13 mouse cellular contexts compared by ENCODE assay signal in the genomic region with DNA sequence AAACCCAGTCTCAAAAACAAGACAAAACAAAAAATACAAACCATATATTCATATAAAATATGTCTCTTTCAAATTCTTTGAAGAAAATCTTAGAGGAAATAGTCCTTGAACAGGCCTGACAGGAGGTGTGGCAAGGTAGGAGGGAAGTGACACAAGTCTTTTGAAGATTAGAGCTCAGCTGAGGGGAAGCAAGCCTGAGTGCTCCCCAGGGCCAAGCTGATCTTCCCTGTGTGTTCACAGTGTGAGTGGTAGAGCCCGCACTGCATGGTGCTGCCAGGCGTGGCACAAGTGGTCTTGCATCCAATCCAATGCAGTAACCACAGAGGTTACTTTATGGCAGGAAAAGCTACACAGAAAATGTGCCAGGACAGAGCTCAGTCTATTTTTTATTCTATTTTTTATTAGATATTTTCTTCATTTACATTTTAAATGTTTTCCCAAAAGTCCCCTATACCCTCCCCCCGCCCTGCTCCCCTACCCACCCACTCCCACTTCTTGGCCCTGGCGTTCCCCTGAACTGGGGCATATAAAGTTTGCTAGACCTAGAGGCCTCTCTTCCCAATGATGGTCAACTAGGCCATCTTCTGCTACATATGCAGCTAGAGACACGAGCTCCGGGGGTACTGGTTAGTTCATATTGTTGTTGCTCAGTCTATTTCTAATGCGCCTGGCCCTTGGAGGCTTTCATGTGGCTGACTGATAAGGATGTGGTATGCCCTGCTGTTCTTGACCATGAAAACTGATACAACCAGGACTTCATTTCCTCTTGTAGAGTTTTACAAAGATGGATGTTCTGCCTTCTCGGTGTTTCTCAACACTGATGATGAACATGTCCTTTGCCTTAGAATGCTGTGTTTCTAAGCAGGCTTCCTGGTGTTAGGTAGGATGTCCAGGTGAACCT. TPM values are rescaled to one million over a fixed set of nuclear protein-coding genes. Genes with fewer than 3 reads are reported as not detected.
DNase-seq lines count a peak whose midpoint lies in the region; ATAC-seq lines count a peak whose summit lies in the region.
"Had no signal": no experiment of that assay in that cellular context is flagged by ENCODE, and none has a peak within 500 bp of the region (broad histone marks: within the 10 kb centered on the region; RNA-seq: fewer than 3 reads in every experiment).

No protein-coding gene starts in this region.

- DNase-seq in thymus, postnatal 14 days = peak; percentile 77
- no peak for DNase-seq in urinary bladder, adult 18-20 months (ENCODE audit: low spot score in 2 of 2)
- no peak for DNase-seq in right cerebral cortex, postnatal 36 days (ENCODE audit: low spot score in 2 of 2)
- no peak for DNase-seq in testis, postnatal 10 days (ENCODE audit: low spot score)
- DNase-seq: cerebellum, adult 8-10 months; heart, postnatal 36 days; lung, postnatal 10 days; right cerebral cortex, postnatal 25 days had no signal

- H3K27me3 ChIP-seq in intestine, embryonic 16.5 days (replicated peaks; ENCODE audit: control insufficient read depth, insufficient read depth, low read length) = no peaks in the 10 kb centered on the region
- no peaks in the 10 kb centered on the region for H3K27me3 ChIP-seq in intestine, embryonic 15.5 days (replicated peaks)

- 0 out of 2 replicates have a peak, but pooled peaks cover 2% of the 10 kb centered on the region for H3K4me1 ChIP-seq in intestine, embryonic 16.5 days (ENCODE audit: control insufficient read depth, insufficient read depth, low read length)
- 0 out of 2 replicates have a peak, but pooled peaks cover 3% of the 10 kb centered on the region for H3K4me1 ChIP-seq in intestine, embryonic 15.5 days (replicated peaks)

- H3K4me2 ChIP-seq in intestine, embryonic 16.5 days (ENCODE audit: low read depth, low read length) = no peak overlapping the region
- no peak overlapping the region for H3K4me2 ChIP-seq in intestine, embryonic 15.5 days (replicated peaks)

- no peaks in the 10 kb centered on the region for H3K9me3 ChIP-seq in intestine, embryonic 16.5 days (ENCODE audit: control insufficient read depth, low read length)
- no peaks in the 10 kb centered on the region for H3K9me3 ChIP-seq in intestine, embryonic 15.5 days

- H3K9ac ChIP-seq in intestine, embryonic 16.5 days (ENCODE audit: low read depth, low read length) = no peak overlapping the region
- H3K9ac ChIP-seq in intestine, embryonic 15.5 days = no peak overlapping the region

- WGBS in intestine, embryonic 16.5 days = 90% methylated on average over 8 of the region's 8 CpGs
- WGBS in intestine, embryonic 15.5 days = 94% methylated on average over 8 of the region's 8 CpGs

- no peak overlapping the region for H3K27ac ChIP-seq in intestine, embryonic 16.5 days (ENCODE audit: low read length)
- H3K27ac ChIP-seq in intestine, embryonic 15.5 days = no peak overlapping the region
- H3K27ac ChIP-seq: kidney, postnatal 0 days had no signal

- ATAC-seq in intestine, embryonic 16.5 days = 0 out of 2 replicates have a peak, but pooled peaks have one; percentile 46
- ATAC-seq in intestine, embryonic 15.5 days = no peak
- ATAC-seq in hematopoietic stem cell, adult 5-6 weeks (replicated peaks in 1 of 2; ENCODE audit: insufficient read depth in 1 of 2, low FRiP score in 2 of 2, low TSS enrichment in 1 of 2, low read depth in 1 of 2, poor library complexity in 2 of 2, severe bottlenecking in 2 of 2) = peak; percentile 38 to 49; a peak in 2 of 4 replicates
- ATAC-seq in monocyte, adult 5-6 weeks (replicated peaks; ENCODE audit: insufficient number of reproducible peaks, low FRiP score, low TSS enrichment, poor library complexity, severe bottlenecking) = peak; percentile 48; the same call in 1 of the 2 replicates

- H3K36me3 ChIP-seq in intestine, embryonic 16.5 days (ENCODE audit: control insufficient read depth, insufficient read depth, low read length) = peaks cover 10% of the 10 kb centered on the region
- H3K36me3 ChIP-seq in intestine, embryonic 15.5 days = no peaks in the 10 kb centered on the region

- H3K4me3 ChIP-seq in intestine, embryonic 16.5 days (ENCODE audit: low read length) = no peak overlapping the region
- no peak overlapping the region for H3K4me3 ChIP-seq in intestine, embryonic 15.5 days (replicated peaks)

RNA-seq across cellular contexts. Expression of gene Tmem123, which starts 16.7 kb away (rescaled TPM):
- 61.6 and 62.1 TPM in 2 replicates for polyA plus RNA-seq in intestine, embryonic 16.5 days (2015; fragmentation: Nextera tagmentation; extraction: Ambion mirVana)
- polyA plus RNA-seq in intestine, embryonic 15.5 days (2015; fragmentation: Nextera tagmentation; extraction: Ambion mirVana) = 68.8 and 78.8 TPM in 2 replicates
- 185 and 188 TPM in 2 replicates for total RNA-seq in hematopoietic stem cell, adult 5-6 weeks (2017)
- total RNA-seq in monocyte, adult 5-6 weeks (2017) = 179 to 196 TPM (median 187 TPM) in 3 replicates

RNA-seq across cellular contexts. Expression of gene Birc2, which starts 56.4 kb away (rescaled TPM):
- polyA plus RNA-seq in intestine, embryonic 16.5 days (2015; fragmentation: Nextera tagmentation; extraction: Ambion mirVana) = 26.9 and 27.6 TPM in 2 replicates
- polyA plus RNA-seq in intestine, embryonic 15.5 days (2015; fragmentation: Nextera tagmentation; extraction: Ambion mirVana) = 28.9 and 32.1 TPM in 2 replicates
- 106 and 107 TPM in 2 replicates for total RNA-seq in hematopoietic stem cell, adult 5-6 weeks (2017)
- 79.5 to 117 TPM (median 103 TPM) in 3 replicates for total RNA-seq in monocyte, adult 5-6 weeks (2017)
